Mouse (Mus musculus): ENCODE measurements at regions not wholly inside any gene's neighbourhood (a gene's known extent, or its start where the extent isn't known, plus 50 kb on each side); places are given as distances from the start of the nearest gene placed in this dataset.
"Not testable (repeated sequence)": the region's sequence is repeated elsewhere in the genome, so short reads cannot be mapped to it uniquely, and the experiment has no call there.

DNA sequence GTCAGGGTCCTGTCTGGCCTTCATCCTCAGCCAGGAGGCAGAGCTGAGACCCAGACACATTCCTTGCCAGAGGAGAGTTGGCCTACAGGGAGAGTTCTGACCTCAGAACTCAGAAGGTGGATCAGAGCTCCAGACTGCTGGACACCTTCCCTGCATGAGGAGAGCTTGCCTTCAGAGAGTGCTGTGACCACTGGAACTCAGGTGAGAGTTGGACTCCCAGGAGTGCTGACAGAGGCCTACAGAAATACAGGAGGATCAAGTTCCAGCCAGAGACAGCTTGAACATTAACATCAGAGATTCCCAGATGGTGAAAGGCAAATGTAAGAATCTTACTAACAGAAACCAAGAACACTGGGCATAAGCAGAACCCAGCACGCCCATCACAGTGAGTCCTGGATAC is 117.0 kb downstream of the Lyplal1 start:
- H3K4me3 ChIP-seq (ENCODE audit: low read depth, low read length); H3K4me2 ChIP-seq (ENCODE audit: low read depth, severe bottlenecking); ATAC-seq (ENCODE audit: insufficient number of reproducible peaks, low FRiP score, low TSS enrichment, low read depth); DNase-seq (ENCODE audit: low spot score); H3K4me1 ChIP-seq (ENCODE audit: control insufficient read depth, insufficient read depth, low read length); H3K9me3 ChIP-seq (ENCODE audit: control insufficient read depth, low read length); H3K9ac ChIP-seq (ENCODE audit: low read length); H3K27ac ChIP-seq (replicated peaks; ENCODE audit: low read depth, low read length); H3K36me3 ChIP-seq (ENCODE audit: control insufficient read depth, insufficient read depth, low read length); H3K27me3 ChIP-seq (ENCODE audit: control insufficient read depth, insufficient read depth, low read length): not testable (repeated sequence)
- WGBS = 98% methylated on average over 1 of the region's 1 CpGs

GRCm38 (mm10) chr1:186013413-186013812 is 103.7 kb downstream of the Lyplal1 start:
- no peak overlapping the region for H3K4me3 ChIP-seq (ENCODE audit: low read depth, low read length)
- no peaks in the 10 kb centered on the region for H3K27me3 ChIP-seq (ENCODE audit: control insufficient read depth, insufficient read depth, low read length)
- H3K9ac ChIP-seq (ENCODE audit: low read length) = no peak overlapping the region
- H3K36me3 ChIP-seq (ENCODE audit: control insufficient read depth, insufficient read depth, low read length) = no peaks in the 10 kb centered on the region
- DNase-seq (ENCODE audit: low spot score) (no peak), ATAC-seq (ENCODE audit: insufficient number of reproducible peaks, low FRiP score, low TSS enrichment, low read depth) (no peak)
- H3K27ac ChIP-seq (replicated peaks; ENCODE audit: low read depth, low read length) = no peak overlapping the region
- WGBS = 79% methylated on average over 1 of the region's 1 CpGs
- no peaks in the 10 kb centered on the region for H3K4me1 ChIP-seq (ENCODE audit: control insufficient read depth, insufficient read depth, low read length)
- H3K9me3 ChIP-seq (ENCODE audit: control insufficient read depth, low read length) = no peaks in the 10 kb centered on the region
- H3K4me2 ChIP-seq (ENCODE audit: low read depth, severe bottlenecking) = no peak overlapping the region

GRCm38 (mm10) chr1:186014166-186014565 is 102.9 kb downstream of the Lyplal1 start:
- Histone ChIP-seq H3K9ac (ENCODE audit: low read length) (no peak overlapping the region), H3K27ac (replicated peaks; ENCODE audit: low read depth, low read length) (no peak overlapping the region), H3K27me3 (ENCODE audit: control insufficient read depth, insufficient read depth, low read length) (no peaks in the 10 kb centered on the region), H3K4me2 (ENCODE audit: low read depth, severe bottlenecking) (no peak overlapping the region), H3K36me3 (ENCODE audit: control insufficient read depth, insufficient read depth, low read length) (no peaks in the 10 kb centered on the region), H3K9me3 (ENCODE audit: control insufficient read depth, low read length) (no peaks in the 10 kb centered on the region), H3K4me3 (ENCODE audit: low read depth, low read length) (no peak overlapping the region), H3K4me1 (ENCODE audit: control insufficient read depth, insufficient read depth, low read length) (no peaks in the 10 kb centered on the region)
- WGBS = 82% methylated on average over 1 of the region's 1 CpGs
- ATAC-seq (ENCODE audit: insufficient number of reproducible peaks, low FRiP score, low TSS enrichment, low read depth) (no peak), DNase-seq (ENCODE audit: low spot score) (no peak)

DNA sequence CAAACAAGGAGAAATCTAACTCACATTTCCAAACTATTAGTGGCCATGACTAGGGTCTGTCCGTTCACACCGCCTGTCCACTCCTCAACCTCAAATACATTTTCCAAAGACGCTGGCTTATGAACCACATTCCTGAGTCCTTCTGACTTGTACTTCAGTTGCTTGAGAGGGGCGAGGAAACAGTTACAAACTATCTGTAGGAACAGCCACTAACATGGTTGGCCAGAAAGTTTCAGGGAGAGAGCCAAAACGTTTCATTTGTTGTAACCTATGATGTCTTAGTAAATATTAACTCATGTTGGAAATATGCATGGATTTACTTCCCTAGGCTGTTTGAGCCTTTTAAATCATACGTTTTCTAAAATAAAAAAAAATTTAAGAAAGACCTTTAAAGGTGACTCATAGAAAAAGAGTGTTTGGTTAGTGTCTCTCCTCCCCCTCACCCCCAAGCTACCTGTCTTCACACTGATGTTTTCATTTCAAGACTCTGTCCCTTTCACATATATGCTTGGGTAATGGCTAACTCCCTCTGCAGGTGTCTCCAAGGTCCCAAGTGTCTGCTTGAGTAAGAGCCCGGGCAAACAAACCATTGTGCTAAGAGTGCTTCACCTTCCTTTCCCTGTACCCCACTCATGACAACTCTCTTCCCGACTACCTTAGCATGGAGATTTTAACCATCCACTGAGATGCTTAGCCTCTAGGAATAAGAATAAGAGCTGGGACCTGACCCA is 101.1 kb downstream of the Lyplal1 start:
- Histone ChIP-seq H3K9me3 (ENCODE audit: control insufficient read depth, low read length) (no peaks in the 10 kb centered on the region), H3K4me1 (ENCODE audit: control insufficient read depth, insufficient read depth, low read length) (no peaks in the 10 kb centered on the region), H3K27me3 (ENCODE audit: control insufficient read depth, insufficient read depth, low read length) (no peaks in the 10 kb centered on the region), H3K9ac (ENCODE audit: low read length) (no peak overlapping the region), H3K4me2 (ENCODE audit: low read depth, severe bottlenecking) (no peak overlapping the region), H3K4me3 (ENCODE audit: low read depth, low read length) (no peak overlapping the region), H3K36me3 (ENCODE audit: control insufficient read depth, insufficient read depth, low read length) (no peaks in the 10 kb centered on the region), H3K27ac (replicated peaks; ENCODE audit: low read depth, low read length) (no peak overlapping the region)
- WGBS = 87% methylated on average over 8 of the region's 8 CpGs
- ATAC-seq (ENCODE audit: insufficient number of reproducible peaks, low FRiP score, low TSS enrichment, low read depth) (no peak), DNase-seq (ENCODE audit: low spot score) (no peak)

GRCm38 (mm10) chr1:186017547-186017946 is 99.6 kb downstream of the Lyplal1 start:
- H3K27me3 ChIP-seq (ENCODE audit: control insufficient read depth, insufficient read depth, low read length) = no peaks in the 10 kb centered on the region
- DNase-seq (ENCODE audit: low spot score) (no peak), ATAC-seq (ENCODE audit: insufficient number of reproducible peaks, low FRiP score, low TSS enrichment, low read depth) (no peak)
- H3K9me3 ChIP-seq (ENCODE audit: control insufficient read depth, low read length) = no peaks in the 10 kb centered on the region
- H3K9ac ChIP-seq (ENCODE audit: low read length) = no peak overlapping the region
- WGBS = 33% methylated on average over 1 of the region's 1 CpGs
- H3K4me1 ChIP-seq (ENCODE audit: control insufficient read depth, insufficient read depth, low read length) = no peaks in the 10 kb centered on the region
- no peaks in the 10 kb centered on the region for H3K36me3 ChIP-seq (ENCODE audit: control insufficient read depth, insufficient read depth, low read length)
- no peak overlapping the region for H3K4me3 ChIP-seq (ENCODE audit: low read depth, low read length)
- no peak overlapping the region for H3K27ac ChIP-seq (replicated peaks; ENCODE audit: low read depth, low read length)
- no peak overlapping the region for H3K4me2 ChIP-seq (ENCODE audit: low read depth, severe bottlenecking)

DNA sequence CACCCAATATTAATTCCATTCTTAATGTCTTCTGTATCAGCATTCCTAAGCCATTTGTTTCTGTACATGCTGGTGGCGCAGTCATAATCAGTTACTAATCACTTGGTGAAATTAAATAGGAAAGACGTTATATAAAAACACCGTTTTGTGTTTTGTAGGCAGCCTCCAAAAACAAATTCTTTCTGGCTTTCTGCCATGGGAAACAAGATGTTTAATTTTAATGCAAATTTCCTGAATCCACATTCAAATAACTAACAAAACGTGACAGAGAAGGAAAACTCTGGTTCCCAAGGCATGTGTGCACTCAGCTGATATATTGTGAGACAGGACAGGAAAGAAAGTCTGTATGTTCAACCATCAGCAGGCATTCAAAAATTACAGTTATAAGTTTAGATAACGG is 97.6 kb downstream of the Lyplal1 start:
- Histone ChIP-seq H3K9me3 (ENCODE audit: control insufficient read depth, low read length) (no peaks in the 10 kb centered on the region), H3K4me2 (ENCODE audit: low read depth, severe bottlenecking) (no peak overlapping the region), H3K9ac (ENCODE audit: low read length) (no peak overlapping the region), H3K27ac (replicated peaks; ENCODE audit: low read depth, low read length) (no peak overlapping the region), H3K36me3 (ENCODE audit: control insufficient read depth, insufficient read depth, low read length) (no peaks in the 10 kb centered on the region), H3K27me3 (ENCODE audit: control insufficient read depth, insufficient read depth, low read length) (no peaks in the 10 kb centered on the region), H3K4me3 (ENCODE audit: low read depth, low read length) (no peak overlapping the region), H3K4me1 (ENCODE audit: control insufficient read depth, insufficient read depth, low read length) (no peaks in the 10 kb centered on the region)
- ATAC-seq (ENCODE audit: insufficient number of reproducible peaks, low FRiP score, low TSS enrichment, low read depth) = no peak
- DNase-seq (ENCODE audit: low spot score) = no peak
- WGBS = 88% methylated on average over 5 of the region's 5 CpGs

GRCm38 (mm10) chr1:186031951-186032350 is 85.2 kb downstream of the Lyplal1 start:
- ATAC-seq (ENCODE audit: insufficient number of reproducible peaks, low FRiP score, low TSS enrichment, low read depth) (no peak), DNase-seq (ENCODE audit: low spot score) (no peak)
- Histone ChIP-seq H3K4me1 (ENCODE audit: control insufficient read depth, insufficient read depth, low read length) (no peaks in the 10 kb centered on the region; the same call in 1 of the 2 replicates), H3K9me3 (ENCODE audit: control insufficient read depth, low read length) (no peaks in the 10 kb centered on the region), H3K36me3 (ENCODE audit: control insufficient read depth, insufficient read depth, low read length) (no peaks in the 10 kb centered on the region), H3K27me3 (ENCODE audit: control insufficient read depth, insufficient read depth, low read length) (no peaks in the 10 kb centered on the region), H3K27ac (replicated peaks; ENCODE audit: low read depth, low read length) (no peak overlapping the region), H3K4me2 (ENCODE audit: low read depth, severe bottlenecking) (no peak overlapping the region), H3K4me3 (ENCODE audit: low read depth, low read length) (no peak overlapping the region), H3K9ac (ENCODE audit: low read length) (no peak overlapping the region)
- 73% methylated on average over 10 of the region's 10 CpGs for WGBS

GRCm38 (mm10) chr1:186034443-186034842 is 82.7 kb downstream of the Lyplal1 start:
- H3K4me1 ChIP-seq (ENCODE audit: control insufficient read depth, insufficient read depth, low read length) = no peaks in the 10 kb centered on the region; the same call in 1 of the 2 replicates
- H3K4me3 ChIP-seq (ENCODE audit: low read depth, low read length) = no peak overlapping the region
- ATAC-seq (ENCODE audit: insufficient number of reproducible peaks, low FRiP score, low TSS enrichment, low read depth) (no peak), DNase-seq (ENCODE audit: low spot score) (no peak)
- H3K4me2 ChIP-seq (ENCODE audit: low read depth, severe bottlenecking) = no peak overlapping the region
- no peaks in the 10 kb centered on the region for H3K9me3 ChIP-seq (ENCODE audit: control insufficient read depth, low read length)
- H3K27me3 ChIP-seq (ENCODE audit: control insufficient read depth, insufficient read depth, low read length) = no peaks in the 10 kb centered on the region
- WGBS = 63% methylated on average over 2 of the region's 2 CpGs
- no peaks in the 10 kb centered on the region for H3K36me3 ChIP-seq (ENCODE audit: control insufficient read depth, insufficient read depth, low read length)
- H3K9ac ChIP-seq (ENCODE audit: low read length) = no peak overlapping the region
- no peak overlapping the region for H3K27ac ChIP-seq (replicated peaks; ENCODE audit: low read depth, low read length)

Data from limb, embryonic 11.5 days (tissue).